Mouse (Mus musculus) cerebellum, adult 8-10 months (tissue): ENCODE data around the gene Slc25a22.
A peak's percentile ranks its signal among the peaks of the same experiment; 100 is the strongest.
"Not testable (repeated sequence)": the region's sequence is repeated elsewhere in the genome, so short reads cannot be mapped to it uniquely, and the experiment has no call there.

Source experiments
- DNase-seq: peaks from one replicate; pipeline ENCODE4 v3.0.0; 2022

Slc25a22 gene

GRCm38 (mm10) chr7:141410631-141411030, 27.1 kb downstream of the Slc25a22 start:
- peak; percentile 38 for DNase-seq

- peak; percentile 96 for DNase-seq
Observed at GRCm38 (mm10) chr7:141408833-141409232, 28.9 kb downstream of the Slc25a22 start.

GRCm38 (mm10) chr7:141407670-141408069, 30.0 kb downstream of the Slc25a22 start:
- not testable (repeated sequence) for DNase-seq

GRCm38 (mm10) chr7:141405466-141405865, 32.2 kb downstream of the Slc25a22 start:
- no peak for DNase-seq

- peak; percentile 41 for DNase-seq
Observed at GRCm38 (mm10) chr7:141403305-141403704, 34.4 kb downstream of the Slc25a22 start.

GRCm38 (mm10) chr7:141395348-141395747, 42.3 kb downstream of the Slc25a22 start:
- DNase-seq = no peak

GRCm38 (mm10) chr7:141394771-141395170, 42.9 kb downstream of the Slc25a22 start:
- DNase-seq = peak; percentile 53

- DNase-seq = no peak
Observed at GRCm38 (mm10) chr7:141394158-141394557, 43.5 kb downstream of the Slc25a22 start.

GRCm38 (mm10) chr7:141392552-141393222, 45.0 kb downstream of the Slc25a22 start:
- no peak for DNase-seq

- DNase-seq = peak; percentile 94
Observed at GRCm38 (mm10) chr7:141391625-141392551, 45.8 kb downstream of the Slc25a22 start, which contains the start of gene Taldo1. TSS of gene Taldo1 (plus strand) at chr7:141392199.

- no peak for DNase-seq
Observed at GRCm38 (mm10) chr7:141390326-141391259, 47.1 kb downstream of the Slc25a22 start.

- no peak for DNase-seq
Observed at GRCm38 (mm10) chr7:141388487-141389109, 49.1 kb downstream of the Slc25a22 start.

GRCm38 (mm10) chr7:141387807-141388486, 49.7 kb downstream of the Slc25a22 start:
- DNase-seq = no peak

- no peak for DNase-seq
Observed at GRCm38 (mm10) chr7:141381068-141381835, 56.4 kb downstream of the Slc25a22 start.
